Mouse (Mus musculus) forebrain, embryonic 16.5 days (tissue): ENCODE results near the gene Spag17. TPM values are rescaled to one million over a fixed set of nuclear protein-coding genes. Genes with fewer than 3 reads are reported as not detected.

Experiments used
- ATAC-seq: fragments of 200-750 bp; cut with Nextera tagmentation; 2 replicates; pipeline ENCODE4 v1.8.0; 2017; ENCODE audit warnings: mild to moderate bottlenecking, moderate library complexity
- H3K27ac ChIP-seq: fragments of 300-500 bp; sonication (generic); 2 replicates; pipeline ENCODE4 v1.5.1; 2014; ENCODE audit warnings: low read length, control low read depth
- H3K27me3 ChIP-seq: fragments of 300-500 bp; sonication (generic); replicated peaks from 2 replicates; pipeline ENCODE4 v1.6.1; 2014; ENCODE audit warnings: low read length; ENCODE audit not compliant: control insufficient read depth, insufficient read depth
- H3K36me3 ChIP-seq: fragments of 300-500 bp; sonication (generic); 2 replicates; pipeline ENCODE4 v1.6.1; 2014; ENCODE audit not compliant: control insufficient read depth, insufficient read depth
- H3K4me1 ChIP-seq: fragments of 300-500 bp; sonication (generic); replicated peaks from 2 replicates; pipeline ENCODE4 v1.6.1; 2014; ENCODE audit warnings: low read length; ENCODE audit not compliant: control insufficient read depth, insufficient read depth
- H3K4me2 ChIP-seq: fragments of 300-500 bp; sonication (generic); 2 replicates; pipeline ENCODE4 v1.6.1; 2014; ENCODE audit warnings: mild to moderate bottlenecking, low read length, control low read depth
- H3K4me3 ChIP-seq: fragments of 300-500 bp; sonication (generic); replicated peaks from 2 replicates; pipeline ENCODE4 v1.5.1; 2014; ENCODE audit warnings: mild to moderate bottlenecking, low read length, control low read depth
- H3K9ac ChIP-seq: fragments of 300-500 bp; sonication (generic); replicated peaks from 2 replicates; pipeline ENCODE4 v1.6.1; 2014; ENCODE audit warnings: low read depth, low read length, control low read depth
- H3K9me3 ChIP-seq: fragments of 300-500 bp; sonication (generic); 2 replicates; pipeline ENCODE4 v1.6.1; 2016; ENCODE audit warnings: low read length; ENCODE audit not compliant: control insufficient read depth
- WGBS: fragments of 180-500 bp; shearing (Covaris S2); extraction: QIAGEN DNeasy Blood & Tissue Kit; methylation state at CpG from one replicate; pipeline ENCODE4 v1.1.7; 2014; 5-methylcytosine and 5-hydroxymethylcytosine counted together
- polyA plus RNA-seq: library from polyadenylated mRNA; unstranded; fragments of >200 nt; fragmentation: Nextera tagmentation; extraction: Ambion mirVana; gene quantifications from 2 replicates; pipeline ENCODE4 v1.2.1, GENCODE M21; 2015

The Spag17 gene
- polyA plus RNA-seq, 1 experiment from 2014 or later, result 0.22 TPM

DNA sequence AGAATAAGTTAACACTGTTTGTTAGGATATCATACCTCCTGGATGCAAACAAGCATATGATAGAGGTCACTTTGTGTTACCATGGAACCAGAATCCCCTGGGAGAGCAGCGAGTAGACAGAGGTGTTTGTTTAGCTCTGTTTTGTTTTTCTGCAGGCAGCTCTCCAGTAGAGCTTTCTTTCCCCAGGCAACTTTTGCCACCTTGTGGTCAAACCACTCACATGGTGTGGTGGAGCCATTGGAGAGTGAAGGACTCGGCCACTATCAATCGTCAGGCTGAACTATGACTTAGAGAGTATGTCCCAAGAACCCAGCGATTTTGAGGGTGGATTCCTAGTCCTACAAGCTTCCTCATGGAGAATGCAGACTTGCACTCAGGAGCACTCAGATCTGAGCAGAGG, 146.1 kb downstream of the Spag17 start:
- Histone ChIP-seq H3K4me3 (no peak overlapping the region), H3K9ac (no peak overlapping the region), H3K4me2 (no peak overlapping the region), H3K4me1 (peaks cover 8% of the 10 kb centered on the region; the same call in 1 of the 2 replicates), H3K36me3 (no peaks in the 10 kb centered on the region), H3K27me3 (no peaks in the 10 kb centered on the region), H3K9me3 (no peaks in the 10 kb centered on the region), H3K27ac (no peak overlapping the region)
- no peak for ATAC-seq
- WGBS, result 48% methylated on average over 4 of the region's 4 CpGs

DNA sequence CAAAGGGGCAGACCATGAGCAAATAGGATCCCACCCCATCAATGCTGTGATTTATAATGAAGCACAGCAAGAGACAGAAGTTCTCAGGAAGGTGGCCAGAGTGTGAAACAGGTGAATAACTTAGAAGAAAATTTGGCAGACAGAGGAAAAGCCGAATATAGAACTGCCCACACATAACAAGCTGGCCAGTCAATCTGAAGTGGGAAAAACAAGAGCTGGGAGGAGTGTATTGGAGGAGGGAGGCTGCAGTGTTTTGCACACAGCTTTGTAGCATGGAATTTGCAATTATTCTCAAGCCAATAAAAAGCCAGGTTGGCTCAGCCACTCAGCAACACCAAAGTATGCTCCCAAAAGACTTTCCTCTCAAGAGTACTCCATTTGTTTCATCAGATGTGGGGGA, 147.8 kb downstream of the Spag17 start:
- H3K36me3 ChIP-seq, result no peaks in the 10 kb centered on the region
- H3K27me3 ChIP-seq, result no peaks in the 10 kb centered on the region
- no peak overlapping the region for H3K4me3 ChIP-seq
- no peak overlapping the region for H3K27ac ChIP-seq
- peaks cover 8% of the 10 kb centered on the region; the same call in 1 of the 2 replicates for H3K4me1 ChIP-seq
- ATAC-seq, result no peak
- no peak overlapping the region for H3K4me2 ChIP-seq
- H3K9me3 ChIP-seq, result no peaks in the 10 kb centered on the region
- WGBS, result 62% methylated on average over 1 of the region's 1 CpGs
- H3K9ac ChIP-seq, result no peak overlapping the region

DNA sequence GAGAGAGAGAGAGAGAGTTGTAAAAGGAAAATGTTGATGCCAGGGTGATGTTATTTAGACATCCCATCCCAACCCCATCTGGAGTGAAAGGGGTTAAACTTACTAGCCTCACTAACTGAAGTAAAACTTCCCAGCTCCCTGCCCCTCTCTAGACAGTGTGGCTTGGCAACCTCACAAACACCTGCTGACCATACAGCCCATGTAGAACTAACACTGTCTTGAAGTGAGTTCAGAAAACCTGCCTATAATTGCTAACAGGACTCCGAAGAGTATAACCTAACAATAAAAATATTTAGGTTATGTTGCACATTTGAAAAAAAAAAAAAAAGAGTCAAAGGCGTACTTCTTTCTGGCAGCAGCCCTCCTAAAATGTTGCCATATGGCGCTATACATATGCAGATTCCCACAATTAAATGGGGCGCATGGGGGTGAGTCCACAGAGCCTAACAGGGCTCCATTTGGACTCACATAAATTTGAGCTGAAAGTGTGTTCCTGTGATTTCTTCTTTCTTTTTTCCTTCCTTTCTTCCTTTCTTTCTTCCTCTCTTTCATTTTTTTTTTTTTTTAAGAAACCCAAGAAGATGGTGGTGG, 149.3 kb downstream of the Spag17 start:
- H3K27ac ChIP-seq, result peak overlapping the region; percentile 47; the same call in 1 of the 2 replicates
- 27% methylated on average over 4 of the region's 4 CpGs for WGBS
- H3K9ac ChIP-seq, result no peak overlapping the region
- no peaks in the 10 kb centered on the region for H3K9me3 ChIP-seq
- no peaks in the 10 kb centered on the region for H3K27me3 ChIP-seq
- H3K4me1 ChIP-seq, result peaks cover 8% of the 10 kb centered on the region; the same call in 1 of the 2 replicates
- ATAC-seq, result peak; percentile 90
- no peak overlapping the region for H3K4me2 ChIP-seq
- H3K36me3 ChIP-seq, result no peaks in the 10 kb centered on the region
- H3K4me3 ChIP-seq, result no peak overlapping the region

DNA sequence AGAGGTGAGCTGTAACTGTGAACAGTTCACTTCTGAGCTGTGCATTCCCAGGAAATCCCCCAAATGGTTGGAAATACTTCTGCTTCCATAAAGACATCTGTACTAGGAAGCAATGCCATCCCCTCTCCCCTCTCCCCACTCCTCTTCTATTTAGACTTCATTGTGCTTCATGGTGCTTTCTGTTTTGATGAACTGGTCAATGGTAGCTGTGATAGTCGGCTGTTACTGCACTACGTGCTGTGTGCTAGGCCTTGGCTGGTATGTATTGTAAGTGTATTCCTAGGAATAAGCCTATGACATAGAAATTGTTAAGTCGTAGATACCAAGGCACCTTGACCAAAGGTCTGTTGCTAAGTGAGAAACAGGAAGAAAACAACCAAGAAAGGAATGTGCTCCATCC, 149.9 kb downstream of the Spag17 start:
- H3K4me3 ChIP-seq, result no peak overlapping the region
- no peak overlapping the region for H3K9ac ChIP-seq
- H3K4me1 ChIP-seq, result peaks cover 8% of the 10 kb centered on the region; the same call in 1 of the 2 replicates
- H3K4me2 ChIP-seq, result 0 out of 2 replicates have a peak overlapping the region, but pooled peaks have one; percentile 16
- peak overlapping the region; percentile 47; the same call in 1 of the 2 replicates for H3K27ac ChIP-seq
- ATAC-seq, result peak; percentile 51; the same call in 1 of the 2 replicates
- 57% methylated on average over 3 of the region's 3 CpGs for WGBS
- H3K9me3 ChIP-seq, result no peaks in the 10 kb centered on the region
- H3K27me3 ChIP-seq, result no peaks in the 10 kb centered on the region
- H3K36me3 ChIP-seq, result no peaks in the 10 kb centered on the region

DNA sequence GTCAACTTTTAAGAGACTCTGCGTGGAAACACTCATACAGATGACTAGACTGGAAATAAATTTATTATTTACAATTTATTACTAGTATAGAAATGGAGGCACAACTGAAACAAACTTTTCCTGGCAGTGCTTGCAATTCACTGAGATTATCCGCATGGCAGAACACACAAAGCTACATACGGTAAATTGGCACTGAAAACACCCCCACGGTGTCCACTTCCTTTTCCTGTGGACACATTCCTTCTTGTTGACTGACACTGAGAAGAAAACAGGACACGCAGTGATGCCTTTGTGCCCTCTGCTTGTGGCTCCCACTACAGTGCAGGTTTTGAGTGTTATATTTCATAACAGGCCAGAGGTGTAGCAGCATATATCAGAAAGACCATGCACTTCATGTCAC, 151.6 kb downstream of the Spag17 start:
- Histone ChIP-seq H3K27me3 (no peaks in the 10 kb centered on the region), H3K9me3 (no peaks in the 10 kb centered on the region), H3K4me3 (no peak overlapping the region), H3K4me2 (no peak overlapping the region), H3K27ac (no peak overlapping the region), H3K36me3 (no peaks in the 10 kb centered on the region), H3K9ac (no peak overlapping the region), H3K4me1 (peaks cover 8% of the 10 kb centered on the region; the same call in 1 of the 2 replicates)
- no peak for ATAC-seq
- WGBS, result 63% methylated on average over 5 of the region's 5 CpGs

DNA sequence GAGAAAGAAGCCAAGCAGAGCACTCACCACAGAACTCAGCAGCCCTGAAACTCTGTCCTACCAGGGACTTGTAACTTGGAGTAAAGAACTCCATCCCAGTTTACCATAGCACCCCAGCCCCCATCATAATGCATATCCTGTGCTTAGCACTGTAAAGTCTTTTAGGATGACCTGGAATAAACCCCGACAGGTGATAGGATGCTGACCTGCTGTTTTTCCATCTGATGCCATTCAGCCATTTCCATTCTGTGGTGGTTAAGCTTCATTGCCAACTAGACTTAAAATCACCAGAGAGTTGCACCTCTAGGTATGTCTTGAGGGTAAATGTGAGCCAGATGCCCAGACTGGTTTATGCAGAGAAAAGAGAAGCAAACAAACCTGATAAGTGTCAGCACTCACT, 189.2 kb downstream of the Spag17 start:
- no peak for ATAC-seq
- WGBS, result 92% methylated on average over 1 of the region's 1 CpGs
- H3K36me3 ChIP-seq, result no peaks in the 10 kb centered on the region
- H3K9me3 ChIP-seq, result no peaks in the 10 kb centered on the region
- no peak overlapping the region for H3K27ac ChIP-seq
- H3K4me3 ChIP-seq, result no peak overlapping the region
- H3K4me2 ChIP-seq, result no peak overlapping the region
- no peaks in the 10 kb centered on the region for H3K27me3 ChIP-seq
- no peak overlapping the region for H3K9ac ChIP-seq
- H3K4me1 ChIP-seq, result no peaks in the 10 kb centered on the region

DNA sequence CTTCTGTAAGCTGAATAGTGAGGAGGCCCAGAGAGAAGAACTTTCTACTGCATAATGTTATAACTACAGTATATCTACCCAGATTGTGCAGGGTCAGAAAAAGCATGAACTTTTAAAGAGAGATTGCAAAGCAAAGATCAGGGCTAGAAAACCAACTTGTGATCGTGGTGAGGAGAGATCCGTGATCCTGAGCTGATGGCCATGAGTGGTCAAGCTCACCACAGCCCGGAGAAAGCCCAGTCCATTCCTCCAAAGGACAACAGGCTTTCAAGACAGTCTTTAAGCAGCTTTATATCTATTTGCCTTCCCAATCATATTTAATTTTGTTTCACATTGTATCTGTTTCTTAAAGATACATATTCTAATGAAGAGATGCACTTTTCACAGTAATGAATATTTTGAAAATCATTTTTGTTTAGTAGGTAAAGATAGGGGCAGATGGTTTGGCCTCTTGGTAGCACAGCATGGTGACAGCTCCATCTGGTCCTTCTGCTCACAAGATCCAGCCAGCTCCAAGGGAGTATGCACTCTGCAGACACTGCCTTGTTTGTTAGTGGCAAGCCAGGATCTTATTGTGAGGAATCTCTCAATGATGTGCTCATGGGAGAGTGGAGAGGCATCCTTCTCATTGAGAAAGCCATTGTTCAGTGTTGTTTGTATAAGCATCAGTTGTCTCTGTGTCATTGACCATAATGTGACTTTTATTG, 217.3 kb downstream of the Spag17 start:
- 92% methylated on average over 3 of the region's 3 CpGs for WGBS
- no peak overlapping the region for H3K27ac ChIP-seq
- H3K9me3 ChIP-seq, result no peaks in the 10 kb centered on the region
- H3K9ac ChIP-seq, result no peak overlapping the region
- H3K4me1 ChIP-seq, result no peaks in the 10 kb centered on the region
- no peaks in the 10 kb centered on the region for H3K27me3 ChIP-seq
- H3K4me3 ChIP-seq, result no peak overlapping the region
- ATAC-seq, result peak; percentile 58; the same call in 1 of the 2 replicates
- H3K4me2 ChIP-seq, result no peak overlapping the region
- H3K36me3 ChIP-seq, result no peaks in the 10 kb centered on the region

DNA sequence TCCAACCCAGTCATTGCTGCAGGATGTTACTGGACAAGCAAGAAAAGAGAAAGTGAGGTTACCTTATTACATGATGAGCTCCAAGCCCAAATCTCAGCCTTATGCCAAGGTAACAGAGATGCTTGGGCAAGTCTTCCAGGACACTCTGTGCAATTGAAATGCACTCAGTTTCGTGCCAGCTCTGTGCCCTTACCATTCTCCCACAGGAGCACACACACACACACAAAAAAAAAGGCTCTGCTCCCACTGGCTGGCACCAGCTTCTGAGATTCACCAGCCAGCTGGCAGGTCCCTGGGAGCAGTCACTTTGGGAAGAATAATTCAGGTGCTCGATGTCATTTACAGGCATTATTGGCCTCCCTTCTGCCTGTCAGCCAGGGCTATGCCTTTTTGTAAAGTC, 221.5 kb downstream of the Spag17 start:
- 59% methylated on average over 2 of the region's 2 CpGs for WGBS
- Histone ChIP-seq H3K9me3 (no peaks in the 10 kb centered on the region), H3K4me2 (no peak overlapping the region), H3K36me3 (no peaks in the 10 kb centered on the region), H3K4me1 (no peaks in the 10 kb centered on the region), H3K27ac (no peak overlapping the region), H3K4me3 (no peak overlapping the region), H3K27me3 (no peaks in the 10 kb centered on the region), H3K9ac (no peak overlapping the region)
- no peak for ATAC-seq

DNA sequence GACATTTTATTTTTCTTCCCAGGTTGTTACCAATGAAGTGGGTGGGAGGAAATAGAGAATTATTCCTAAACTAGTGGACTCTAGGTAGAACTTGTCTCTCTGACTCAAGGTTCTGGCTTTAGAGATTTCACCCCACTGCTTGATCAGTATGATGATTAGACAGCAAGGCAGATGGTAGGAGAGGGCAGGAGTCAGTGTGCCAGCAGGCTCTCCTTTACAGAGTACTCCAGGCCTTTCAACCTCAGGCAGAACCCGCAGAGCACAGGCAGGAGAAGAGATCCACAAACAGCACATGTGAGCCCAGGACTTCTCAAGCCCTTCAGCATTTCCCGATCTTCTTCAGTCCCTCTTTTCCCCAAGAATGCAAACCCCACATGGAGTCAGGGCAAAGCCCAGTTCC, 233.5 kb downstream of the Spag17 start:
- H3K36me3 ChIP-seq, result no peaks in the 10 kb centered on the region
- no peak overlapping the region for H3K4me2 ChIP-seq
- ATAC-seq, result no peak
- no peaks in the 10 kb centered on the region for H3K27me3 ChIP-seq
- H3K4me3 ChIP-seq, result no peak overlapping the region
- H3K27ac ChIP-seq, result no peak overlapping the region
- no peak overlapping the region for H3K9ac ChIP-seq
- H3K9me3 ChIP-seq, result no peaks in the 10 kb centered on the region
- 77% methylated on average over 2 of the region's 2 CpGs for WGBS
- H3K4me1 ChIP-seq, result no peaks in the 10 kb centered on the region
